Mouse (Mus musculus): ENCODE measurements around the gene Inka1.

DNA sequence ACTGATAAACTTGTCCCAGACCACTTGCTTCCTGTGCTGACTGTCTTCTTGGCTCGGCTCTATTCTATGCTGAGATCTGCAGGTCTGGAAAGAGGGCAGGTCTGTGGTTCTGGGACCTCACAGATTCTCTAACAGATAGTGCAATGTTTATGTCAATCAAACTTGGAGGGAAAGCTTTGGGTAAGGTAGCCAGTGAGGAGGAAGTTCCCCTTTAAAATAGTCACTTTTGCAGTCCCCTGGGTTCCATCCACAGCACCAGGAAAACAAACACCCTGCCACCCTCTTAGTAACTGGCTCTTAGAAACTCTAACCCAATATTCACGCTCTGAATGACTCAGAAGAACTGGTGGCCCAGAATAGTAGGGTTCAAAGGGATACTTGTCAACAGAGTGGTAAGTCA is 8.8 kb upstream of the Inka1 start:
- TF ChIP-seq CTCF (IDR thresholded peaks at IDR 0.05; ENCODE audit: low read depth) (no peak), EP300 (IDR thresholded peaks at IDR 0.05; ENCODE audit: low read depth) (no peak; the same call in 1 of the 2 replicates)

Measured in liver, postnatal 0 days (tissue).